Mouse (Mus musculus) gastrocnemius, adult 18-20 months (tissue): ENCODE data around the gene Mrps24. TPM values are rescaled to one million over a fixed set of nuclear protein-coding genes. Genes with fewer than 3 reads are reported as not detected.
A peak's percentile ranks its signal among the peaks of the same experiment; 100 is the strongest.

ENCODE experiments used
- DNase-seq: peaks from one replicate; pipeline ENCODE4 v3.0.0; 2021; ENCODE audit warnings: low spot score
- long read RNA-seq, 2 experiments: library from polyadenylated mRNA; stranded (forward); transcript quantifications; one replicate each; pipeline ENCODE4 v2.0.0; 2021
- total RNA-seq, 2 experiments: library from RNA; stranded (reverse); gene quantifications; 2 replicates each; pipeline ENCODE4 v1.2.3; 2021

Gene Mrps24
- 100 to 1,000 TPM in 1 of 2 experiments, 10 to 100 TPM in 1; 95.5 to 103 TPM for total RNA-seq
- long read RNA-seq, experiment 1, transcript Mrps24-201 (3 exons, 700 nt) = minor isoform, 9 of 146 reads
- long read RNA-seq, experiment 1, transcript Mrps24-203 (3 exons, 503 nt) = minor isoform, 6 of 146 reads
- long read RNA-seq, experiment 1, transcript Mrps24-205 (4 exons, 995 nt) = major isoform, 117 of 146 reads
- long read RNA-seq, experiment 1, partial matches to known transcripts = 0 of 146 reads
- long read RNA-seq, experiment 1, other reads (novel, unspliced or antisense) = 14 of 146 reads
- long read RNA-seq, experiment 2, transcript Mrps24-201 (3 exons, 700 nt) = minor isoform, 7 of 117 reads
- long read RNA-seq, experiment 2, transcript Mrps24-203 (3 exons, 503 nt) = minor isoform, 8 of 117 reads
- long read RNA-seq, experiment 2, transcript Mrps24-205 (4 exons, 995 nt) = major isoform, 100 of 117 reads
- long read RNA-seq, experiment 2, partial matches to known transcripts = 0 of 117 reads
- long read RNA-seq, experiment 2, other reads (novel, unspliced or antisense) = 1 of 117 reads

DNA sequence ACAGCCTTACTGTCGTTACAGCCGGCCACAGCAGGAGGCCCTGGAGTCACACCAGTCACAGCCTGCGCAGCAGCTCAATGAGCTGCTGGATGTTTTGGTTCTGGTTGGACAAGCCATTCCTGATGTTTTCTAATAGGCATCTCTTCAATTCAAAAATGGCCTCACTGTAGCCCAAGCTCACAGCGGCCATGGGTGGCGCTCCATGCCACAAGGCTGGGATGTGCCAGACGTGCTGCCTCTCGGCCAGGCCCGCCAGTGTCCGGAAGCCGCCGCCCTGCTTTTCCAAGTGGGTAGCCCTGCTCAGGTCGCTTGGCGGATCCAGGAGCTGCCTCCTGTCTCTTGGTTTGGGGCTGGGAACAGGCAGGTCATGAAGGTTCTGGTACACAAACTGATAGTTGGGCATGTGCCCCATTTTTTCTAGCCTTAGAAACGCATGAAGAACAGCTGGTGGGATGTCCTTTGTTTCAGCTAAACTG is at the start of gene Mrps24:
Gene Mrps24 (minus strand): TSS at position 51 of the 476 bp plus-strand sequence.
- DNase-seq = no peak

DNA sequence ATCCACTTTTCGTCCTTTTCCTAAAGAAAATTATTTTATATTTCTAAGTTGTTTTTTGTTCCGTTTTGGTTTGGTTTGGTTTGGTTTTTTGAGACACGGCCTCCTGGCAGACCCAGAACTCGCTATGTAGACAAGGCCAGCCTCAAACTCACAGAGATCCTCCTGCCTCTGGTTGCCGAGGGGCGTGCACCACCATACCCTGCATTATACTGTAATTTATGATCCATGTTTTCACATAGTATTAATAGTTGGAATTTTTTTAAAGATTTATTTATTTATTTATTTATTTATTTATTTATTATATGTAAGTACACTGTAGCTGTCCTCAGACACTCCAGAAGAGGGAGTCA is 47.1 kb upstream of the Mrps24 start:
- no peak for DNase-seq

DNA sequence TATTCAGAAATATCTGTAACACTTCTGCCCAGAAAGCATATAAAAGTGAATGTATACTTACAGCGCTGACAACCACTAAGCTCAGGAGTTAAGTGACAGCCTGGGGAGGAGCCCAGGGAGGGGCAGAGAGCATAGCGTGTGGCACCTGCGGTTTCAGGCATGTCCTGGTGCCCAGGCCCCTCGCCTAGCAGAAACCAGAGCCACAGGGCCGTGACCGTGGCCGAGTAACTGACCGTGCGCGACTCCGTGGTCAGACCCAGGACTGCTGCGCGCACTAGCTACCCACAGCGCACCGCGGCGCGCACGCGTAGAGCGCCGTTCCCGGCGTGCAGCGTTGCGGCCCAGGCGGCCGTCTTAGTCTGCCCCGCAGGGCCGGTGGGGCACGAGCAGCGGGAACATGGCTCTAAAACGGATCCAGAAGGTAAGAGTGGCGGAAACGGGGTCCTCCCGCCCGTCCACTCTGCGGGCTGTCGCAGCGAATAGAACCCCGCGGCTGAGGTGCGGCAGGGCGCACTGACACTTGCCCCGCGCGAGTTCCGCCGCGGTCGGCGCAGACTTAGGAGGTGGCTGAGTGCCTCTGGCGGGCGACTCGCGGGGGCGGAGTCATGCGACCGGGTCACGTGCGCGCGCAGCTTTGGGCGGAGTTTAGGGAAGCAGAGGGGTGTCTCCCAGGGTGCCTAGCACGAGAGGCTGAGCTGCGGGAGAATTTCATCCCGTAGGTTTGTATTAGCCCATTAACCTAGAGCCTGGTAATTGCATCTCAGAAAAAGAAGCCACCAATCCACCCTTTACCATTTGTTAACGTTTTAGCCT is 46.5 kb upstream of the Mrps24 start, which contains the start of gene Urgcp:
Gene Urgcp (minus strand): TSS at position 557 of the 813 bp plus-strand sequence.
- DNase-seq = peak; percentile 95

DNA sequence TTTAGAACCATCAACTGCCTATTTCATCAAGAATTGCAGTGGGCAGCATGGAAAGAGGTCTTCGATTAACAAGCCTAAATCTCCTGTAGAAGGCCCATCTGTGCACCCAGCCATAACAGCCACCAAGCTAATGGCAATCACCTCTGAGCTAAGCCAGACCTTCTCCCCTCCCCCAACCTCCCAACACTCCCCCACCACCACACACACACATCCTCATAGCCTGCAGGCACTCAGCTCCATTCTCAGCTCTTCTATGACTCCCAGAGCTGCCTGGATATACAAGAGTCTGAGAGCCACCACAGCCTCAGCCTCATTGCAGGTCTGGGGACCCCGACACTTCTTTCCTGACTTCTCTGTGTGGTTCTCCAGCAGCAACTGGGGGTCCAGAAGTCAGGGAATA is 38.3 kb upstream of the Mrps24 start:
- no peak for DNase-seq

DNA sequence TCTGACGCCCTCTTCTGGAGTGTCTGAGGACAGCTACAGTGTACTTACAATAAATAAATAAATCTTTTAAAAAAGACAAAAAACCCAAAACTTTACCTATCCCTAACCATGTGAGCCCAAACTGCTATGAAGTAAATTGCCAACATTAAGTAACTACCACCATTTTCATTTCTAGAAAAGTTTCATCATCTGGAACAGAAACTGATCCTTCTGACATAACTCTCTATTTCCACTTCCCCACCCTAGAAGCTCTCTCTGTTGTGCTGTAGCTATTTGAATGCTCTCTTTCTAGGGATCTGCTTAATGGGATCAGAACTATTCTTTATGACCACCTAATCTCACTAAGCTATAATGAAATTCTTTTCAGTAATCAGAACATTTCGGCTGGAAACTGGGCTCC is 29.5 kb upstream of the Mrps24 start:
- DNase-seq = no peak

GRCm38 (mm10) chr11:5742106-5742505 is 26.6 kb upstream of the Mrps24 start:
- no peak for DNase-seq

GRCm38 (mm10) chr11:5740965-5741627 is 25.6 kb upstream of the Mrps24 start:
- peak; percentile 78 for DNase-seq

GRCm38 (mm10) chr11:5740599-5740964 is 25.1 kb upstream of the Mrps24 start:
- DNase-seq = peak; percentile 35

DNA sequence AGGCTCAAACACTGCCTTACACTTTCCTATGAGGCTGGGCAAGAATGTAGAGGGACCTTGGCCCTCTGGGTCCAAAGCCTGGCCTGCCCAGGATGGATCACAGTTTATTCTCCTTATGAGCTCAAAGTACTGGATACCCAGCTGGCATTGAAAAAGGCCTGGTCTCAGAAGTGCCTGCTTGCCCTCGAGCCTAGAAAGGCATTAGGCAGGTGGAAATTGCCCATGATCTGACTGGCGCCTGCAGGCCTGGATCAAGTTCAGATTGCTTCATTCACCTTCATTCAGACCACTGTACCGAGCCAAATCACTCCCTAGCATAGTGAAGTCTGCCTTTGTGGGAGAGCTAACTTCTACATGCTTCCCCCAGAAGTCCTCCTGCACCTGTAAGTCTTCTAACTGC is 24.4 kb upstream of the Mrps24 start:
- DNase-seq = peak; percentile 48

DNA sequence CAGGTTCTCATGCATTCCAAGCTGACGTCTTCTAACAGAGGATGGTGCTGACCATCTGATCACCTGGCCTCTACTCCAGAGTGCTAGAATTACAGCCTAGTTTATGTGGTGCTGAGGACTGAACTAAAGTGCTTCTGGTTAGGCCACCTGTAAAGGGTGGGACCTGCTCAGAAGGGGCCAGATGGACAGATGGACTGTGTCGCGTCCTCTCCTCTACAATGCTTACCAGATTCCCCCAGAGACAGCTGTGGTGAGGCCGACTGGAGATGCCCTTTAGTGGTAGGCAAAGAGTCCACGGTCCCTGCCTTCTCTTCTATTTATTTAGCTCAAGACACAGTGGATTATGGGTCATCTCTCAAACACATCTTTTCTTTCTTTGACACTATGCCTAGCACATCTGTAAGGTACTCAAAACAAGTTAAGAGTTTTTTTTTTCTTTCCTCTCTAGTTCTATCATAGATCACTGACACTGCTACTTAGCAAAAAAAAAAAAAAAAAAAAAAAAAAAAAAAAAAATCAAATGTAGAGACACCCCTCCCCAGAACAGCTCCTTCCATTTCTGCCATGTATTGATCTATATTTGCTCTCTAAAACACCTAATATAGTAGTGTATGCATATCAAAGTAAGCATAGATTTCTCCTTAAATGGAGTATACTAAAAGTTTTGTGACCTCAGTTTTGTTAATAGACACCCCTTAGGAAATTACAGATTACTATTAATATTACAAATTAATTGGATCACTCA is 23.6 kb upstream of the Mrps24 start:
- DNase-seq = no peak

- DNase-seq = no peak
These were observed 21.7 kb upstream of the Mrps24 start for GRCm38 (mm10) chr11:5737137-5737536.

DNA sequence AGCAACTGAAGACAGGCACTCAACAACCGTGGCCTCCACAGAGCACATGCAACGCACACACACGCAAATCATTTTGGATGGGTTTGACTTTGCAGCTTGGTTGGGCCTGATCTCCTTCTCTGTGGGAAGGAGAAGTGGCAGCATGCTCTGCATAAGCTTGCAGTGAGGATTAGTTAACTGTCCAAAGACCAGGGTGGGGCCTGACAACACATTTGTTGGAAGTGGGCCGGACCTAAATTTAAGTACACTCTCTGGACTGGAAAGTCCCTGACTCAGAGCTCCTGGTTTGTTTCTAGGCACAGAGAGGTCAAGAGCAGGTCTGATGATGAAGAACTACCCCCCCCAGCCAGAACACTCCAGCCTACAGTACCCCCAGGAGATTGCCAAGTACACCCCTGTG is 18.8 kb upstream of the Mrps24 start:
- peak; percentile 66 for DNase-seq

- DNase-seq = no peak
These were observed 16.9 kb upstream of the Mrps24 start for GRCm38 (mm10) chr11:5732401-5732800.

DNA sequence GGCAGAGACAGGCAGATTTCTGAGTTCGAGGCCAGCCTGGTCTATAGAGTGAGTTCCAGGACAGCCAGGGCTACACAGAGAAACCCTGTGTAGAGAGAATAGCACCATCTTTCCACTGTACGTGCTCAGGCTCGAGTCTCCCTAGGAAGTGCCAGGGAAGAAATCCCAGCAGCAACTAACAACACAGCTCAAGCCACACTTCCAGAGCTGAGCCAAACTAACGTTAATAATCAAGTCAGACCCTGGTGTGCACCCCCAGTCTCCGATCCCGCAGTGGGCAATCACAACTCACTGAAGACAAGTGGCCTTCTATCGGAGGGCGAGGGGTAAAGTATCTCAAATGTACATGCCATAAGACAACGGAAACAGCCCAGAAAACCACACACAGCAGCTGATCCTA is 14.1 kb upstream of the Mrps24 start:
- DNase-seq = no peak

- DNase-seq = no peak
These were observed 3.3 kb upstream of the Mrps24 start for GRCm38 (mm10) chr11:5718611-5719354.

DNA sequence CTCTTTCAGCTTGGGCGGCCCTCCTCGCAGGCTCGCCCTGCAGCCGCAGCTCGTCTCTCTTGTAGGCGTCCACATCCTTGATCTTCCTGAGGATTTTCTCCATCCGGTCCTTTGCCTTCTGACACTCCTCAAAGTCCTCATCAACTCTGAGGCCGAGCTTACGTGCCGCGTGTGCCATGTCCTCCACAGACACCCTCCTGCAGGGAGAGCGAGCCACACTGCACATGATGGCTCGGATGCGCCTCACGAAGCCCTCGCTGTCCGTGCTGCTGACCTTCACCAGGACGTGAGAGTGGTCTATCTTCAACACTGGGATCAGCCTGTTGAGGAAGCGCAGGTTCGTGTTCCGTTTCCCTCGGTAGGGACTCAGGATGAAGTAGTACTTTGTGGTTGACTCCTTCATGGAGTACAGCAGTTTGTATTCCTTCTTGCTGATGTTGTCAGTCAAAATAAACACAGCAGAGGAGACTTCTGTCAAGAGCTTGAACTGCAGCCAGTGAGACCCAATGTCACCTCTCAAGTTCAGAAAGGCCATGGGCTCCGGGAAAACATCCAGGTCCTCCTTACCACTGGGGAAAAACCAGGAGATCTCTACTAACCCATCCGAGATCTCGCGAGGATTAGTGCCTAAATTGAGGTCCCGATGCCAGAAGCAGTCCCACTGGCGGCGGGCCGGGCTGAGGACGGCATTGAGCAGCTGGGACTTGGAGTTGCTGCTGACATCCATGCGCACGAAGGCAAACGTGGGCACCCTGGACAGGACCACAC is 1.6 kb upstream of the Mrps24 start:
- DNase-seq = no peak

DNA sequence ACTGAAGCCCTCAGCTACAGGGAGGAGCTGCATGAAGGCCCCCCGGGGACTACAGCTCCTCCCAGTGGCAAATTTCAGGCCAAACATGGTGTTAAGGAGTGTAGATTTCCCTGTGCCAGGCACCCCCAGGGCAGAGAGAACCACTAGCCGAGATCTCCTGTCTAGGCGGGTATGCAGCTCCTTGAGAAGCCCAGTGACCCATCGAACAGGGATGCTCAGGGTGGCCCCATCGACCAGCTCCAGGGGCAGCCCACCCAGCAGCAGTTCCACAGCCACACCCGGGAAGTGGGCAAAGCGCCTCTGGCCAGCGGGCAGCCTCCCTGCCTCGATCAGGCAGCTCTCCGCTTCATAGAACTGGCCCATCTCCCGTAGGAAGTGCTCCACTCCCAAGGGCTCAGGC is 766 bp upstream of the Mrps24 start:
- no peak for DNase-seq

DNA sequence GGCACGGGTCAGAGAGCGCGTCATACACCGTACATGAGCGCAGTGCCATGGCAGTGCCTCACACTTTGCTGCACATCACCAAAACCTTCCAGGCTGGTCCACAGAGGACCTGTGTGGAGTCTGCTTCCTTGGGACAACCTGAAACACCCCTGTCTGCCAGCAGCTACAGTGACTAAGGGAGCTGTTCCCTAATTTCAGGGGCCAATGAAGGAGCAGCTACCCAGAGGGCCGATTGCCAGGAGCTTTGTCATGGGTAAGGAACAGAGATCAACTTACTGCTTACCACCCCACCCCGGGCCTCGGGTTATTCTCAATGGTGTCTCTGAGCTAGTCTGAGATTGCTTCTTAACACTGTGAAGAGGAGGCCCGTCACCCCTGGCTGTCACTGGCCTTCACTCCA is 301 bp downstream of the Mrps24 start:
- DNase-seq = no peak

DNA sequence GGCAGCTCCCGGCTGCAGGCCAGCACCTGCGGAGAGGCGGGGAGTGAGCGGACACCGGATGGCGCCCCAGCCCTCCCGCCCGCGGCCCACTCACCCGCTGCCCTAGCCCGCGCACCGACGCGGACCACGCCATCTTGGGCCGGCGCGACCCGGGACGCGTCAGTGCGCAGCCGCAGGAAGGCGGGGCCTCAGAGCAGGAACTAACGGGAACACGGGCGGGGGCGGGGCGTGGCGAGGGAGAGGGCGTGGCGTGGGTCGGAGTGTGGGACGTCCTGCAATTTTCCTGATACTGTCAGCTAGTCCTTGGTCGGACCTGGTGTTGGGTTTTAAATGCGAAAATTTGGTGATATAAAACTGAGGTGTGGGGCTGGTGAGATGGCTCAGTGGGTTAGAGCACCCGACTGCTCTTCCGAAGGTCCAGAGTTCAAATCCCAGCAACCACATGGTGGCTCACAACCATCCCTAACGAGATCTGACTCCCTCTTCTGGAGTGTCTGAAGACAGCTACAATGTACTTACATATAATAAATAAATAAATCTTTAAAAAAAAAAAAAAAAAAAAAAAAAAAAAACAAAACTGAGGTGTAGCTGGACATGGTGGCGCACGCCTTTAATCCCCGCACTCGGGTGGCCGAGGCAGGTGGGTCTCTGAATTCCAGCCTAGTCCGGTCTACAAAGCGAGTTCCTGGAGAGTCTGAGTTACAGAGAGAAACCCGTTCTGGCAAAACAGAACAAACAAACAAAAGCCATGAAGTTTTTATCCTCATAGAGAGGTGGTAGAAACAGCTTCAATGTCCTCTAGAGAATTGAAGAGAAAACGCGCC is 7.7 kb downstream of the Mrps24 start:
- DNase-seq = peak; percentile 89
